Mouse (Mus musculus) MEL-GATA-1-ER (cell line): Measurements from ENCODE around the gene Cdc14b.

Experiments used
- DNase-seq: peaks from one replicate; pipeline ENCODE4 v3.0.0-alpha.2; 2012; ENCODE audit warnings: low read depth; ENCODE audit errors: extremely low read depth

The Cdc14b gene

GRCm38 (mm10) chr13:64274879-64275753 lies at the start of gene Cdc14b:
Cdc14b (minus strand) TSS chr13:64275290.
- DNase-seq: peak; percentile 86

DNA sequence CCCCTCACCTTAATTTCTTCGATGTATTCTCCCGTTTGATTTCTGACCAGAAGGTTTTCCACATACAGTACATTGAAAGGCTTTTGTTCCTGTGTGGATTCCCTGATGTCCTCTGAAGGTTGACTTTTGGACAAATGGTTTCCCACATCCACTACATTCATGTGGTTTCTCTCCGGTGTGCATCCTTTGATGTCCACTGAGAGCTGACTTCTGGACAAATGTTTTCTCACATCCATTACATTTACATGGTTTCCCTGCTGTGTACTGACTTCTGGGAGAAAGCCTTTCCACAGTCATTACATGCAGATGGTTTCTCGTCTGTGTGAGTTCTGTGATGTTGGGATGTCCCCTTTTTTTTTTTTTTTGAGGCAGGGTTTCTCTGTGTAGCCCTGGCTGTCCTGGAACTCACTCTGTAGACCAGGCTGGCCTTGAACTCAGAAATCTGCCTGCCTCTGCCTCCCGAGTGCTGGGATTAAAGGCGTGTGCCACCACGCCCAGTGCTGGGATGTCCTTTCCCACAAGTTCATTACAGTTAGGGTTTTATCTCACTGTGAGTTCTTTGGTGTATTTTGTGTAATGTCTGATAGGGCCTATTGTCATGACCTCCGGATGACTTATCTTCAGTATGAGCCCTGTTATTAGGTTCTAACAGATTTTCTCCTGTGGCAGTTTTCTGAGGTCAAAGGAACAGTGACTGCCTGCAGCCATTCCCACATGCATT lies 47.6 kb upstream of the Cdc14b start:
- DNase-seq: no peak

- no peak for DNase-seq
These were observed 45.2 kb upstream of the Cdc14b start for GRCm38 (mm10) chr13:64320334-64320733.

DNA sequence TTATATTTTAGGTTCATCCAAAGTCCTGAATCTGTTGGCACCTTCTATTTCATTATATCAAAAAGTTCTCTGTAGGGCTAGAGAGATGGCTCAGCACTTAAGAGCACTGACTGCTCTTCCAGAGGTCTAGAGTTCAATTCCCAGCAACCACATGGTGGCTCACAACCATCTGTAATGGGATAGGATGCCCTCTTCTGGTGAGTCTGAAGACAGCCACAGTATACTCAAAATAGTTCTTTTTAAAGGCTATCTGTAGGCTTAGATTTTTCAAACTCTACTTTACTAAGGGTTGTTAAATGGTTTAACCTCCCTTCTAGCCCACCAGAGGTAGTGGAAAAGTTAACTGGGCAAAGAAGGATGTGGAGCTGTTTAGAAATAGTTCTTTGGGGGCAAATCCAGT lies 44.7 kb upstream of the Cdc14b start:
- no peak for DNase-seq

DNA sequence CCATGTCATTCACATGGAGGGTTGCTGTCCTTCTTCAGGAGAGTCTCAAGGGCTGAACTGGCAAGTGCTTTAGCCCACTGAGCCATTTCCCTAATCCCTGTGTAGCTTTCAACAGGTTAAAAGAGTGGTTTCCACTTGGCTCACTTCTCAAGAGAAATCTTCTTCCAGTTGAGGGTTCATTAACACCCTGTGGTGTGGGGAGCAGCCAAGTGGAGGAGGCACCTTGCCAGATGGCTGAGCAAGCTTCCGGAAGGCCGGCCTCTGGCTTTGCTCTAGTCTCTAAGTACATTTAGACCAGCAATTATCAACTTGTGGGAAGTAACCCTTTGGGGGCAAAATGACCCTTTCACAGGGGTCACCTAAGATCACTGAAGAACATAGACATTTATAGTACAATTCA lies 43.3 kb upstream of the Cdc14b start:
- DNase-seq: no peak

GRCm38 (mm10) chr13:64315483-64316050 lies 40.5 kb upstream of the Cdc14b start:
- peak; percentile 59 for DNase-seq

DNA sequence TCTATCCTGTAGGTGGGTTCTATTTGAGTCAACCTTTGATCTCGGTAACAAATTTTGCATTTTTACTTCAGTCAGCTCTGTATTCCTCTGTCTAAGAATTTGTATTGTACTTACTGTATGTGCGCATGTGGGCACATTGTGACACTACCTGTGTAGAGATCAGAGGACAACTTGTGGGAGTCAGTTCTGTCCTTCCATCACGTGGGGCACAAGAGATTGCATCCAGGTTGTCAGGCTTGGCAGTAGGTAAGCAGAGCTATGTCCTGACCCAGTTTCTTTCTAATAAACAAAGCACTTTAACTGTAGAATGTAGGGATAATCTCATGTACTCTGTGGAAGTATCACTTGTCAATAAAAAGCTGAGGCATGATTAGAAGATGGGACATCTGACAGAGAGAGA lies 39.0 kb upstream of the Cdc14b start:
- DNase-seq: no peak

GRCm38 (mm10) chr13:64312916-64313289 lies 37.8 kb upstream of the Cdc14b start:
- peak; percentile 48 for DNase-seq

DNA sequence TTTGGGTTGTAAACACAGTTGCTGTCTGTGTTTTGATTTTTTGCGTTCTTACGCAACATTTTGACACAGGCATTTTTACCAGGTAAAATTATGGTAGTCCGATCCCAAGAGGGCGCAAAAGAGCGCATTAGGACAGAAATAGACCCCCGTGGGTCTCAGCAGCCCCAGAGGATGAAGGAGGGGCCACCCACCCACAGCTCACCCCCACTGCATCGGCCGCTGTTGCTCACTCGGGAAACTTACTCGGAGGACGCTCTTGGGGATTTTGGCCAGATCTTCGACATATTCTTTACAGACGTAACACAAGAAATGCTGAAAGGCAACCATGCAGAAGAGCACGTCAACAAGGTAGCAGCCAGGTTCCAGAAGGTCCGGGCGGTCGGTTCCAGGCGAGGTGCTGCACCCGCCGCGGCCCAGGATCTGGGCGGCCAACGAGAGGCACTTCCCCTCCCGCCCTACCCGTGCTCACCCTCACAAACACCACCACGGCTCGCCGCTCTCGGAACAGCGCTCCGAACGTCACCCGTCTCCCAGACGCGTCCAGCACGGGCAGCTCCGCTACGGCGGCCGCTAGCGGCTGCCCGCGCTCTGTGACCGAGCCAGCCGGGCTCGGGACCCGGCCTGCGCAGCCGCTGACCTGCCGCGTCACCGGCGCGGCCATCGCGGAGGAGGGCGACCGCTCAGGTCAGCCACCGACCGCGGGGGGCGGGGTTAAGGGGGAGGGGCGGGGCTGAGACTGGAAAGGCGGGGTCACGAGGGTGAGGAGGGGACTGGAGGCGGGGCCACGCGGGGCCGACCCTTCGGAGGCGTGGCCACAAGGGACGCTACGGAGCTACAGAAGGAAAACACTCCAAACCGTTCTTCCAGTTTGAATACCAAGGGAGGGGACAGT lies 37.2 kb upstream of the Cdc14b start, which contains the start of gene Aaed1:
Gene Aaed1, minus strand, starts transcription at position 687 of the 892 bp plus-strand sequence.
- no peak for DNase-seq

DNA sequence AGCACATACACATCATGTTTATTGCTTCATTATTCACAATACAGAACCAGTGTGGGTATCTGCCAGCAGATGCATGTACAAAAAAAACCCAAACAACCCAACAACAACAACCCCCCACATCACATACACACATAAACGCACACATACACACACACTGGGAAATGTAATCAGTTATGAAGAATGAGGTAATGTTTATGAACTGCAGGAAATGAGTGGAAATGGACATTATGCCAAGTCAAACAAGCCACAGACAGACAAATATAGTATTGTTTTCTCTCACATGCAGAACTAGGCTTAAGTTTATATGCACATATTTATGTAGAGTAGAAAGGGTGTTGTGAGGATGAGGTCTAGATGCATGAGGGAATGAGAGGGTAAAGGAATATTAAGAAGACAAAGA lies 36.2 kb upstream of the Cdc14b start:
- no peak for DNase-seq

DNA sequence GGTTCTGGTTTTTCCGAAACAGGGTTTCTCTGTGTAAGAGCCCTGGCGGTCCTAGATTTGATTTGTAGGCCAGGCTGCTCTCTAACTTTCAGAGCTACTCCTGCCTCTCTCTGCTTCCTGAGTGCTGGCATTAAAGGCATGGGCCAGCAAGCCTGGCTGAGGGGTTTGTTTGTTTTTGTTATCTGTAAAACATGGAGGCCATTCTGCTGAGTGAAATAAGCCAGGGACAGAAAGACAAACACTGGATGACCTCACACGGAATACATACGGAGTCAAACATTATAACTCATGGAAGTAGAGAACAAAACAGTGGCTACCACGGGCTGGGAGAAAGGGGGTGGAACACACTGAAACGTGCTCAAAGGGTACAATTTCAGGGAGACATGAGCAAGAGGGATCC lies 35.5 kb upstream of the Cdc14b start:
- no peak for DNase-seq

DNA sequence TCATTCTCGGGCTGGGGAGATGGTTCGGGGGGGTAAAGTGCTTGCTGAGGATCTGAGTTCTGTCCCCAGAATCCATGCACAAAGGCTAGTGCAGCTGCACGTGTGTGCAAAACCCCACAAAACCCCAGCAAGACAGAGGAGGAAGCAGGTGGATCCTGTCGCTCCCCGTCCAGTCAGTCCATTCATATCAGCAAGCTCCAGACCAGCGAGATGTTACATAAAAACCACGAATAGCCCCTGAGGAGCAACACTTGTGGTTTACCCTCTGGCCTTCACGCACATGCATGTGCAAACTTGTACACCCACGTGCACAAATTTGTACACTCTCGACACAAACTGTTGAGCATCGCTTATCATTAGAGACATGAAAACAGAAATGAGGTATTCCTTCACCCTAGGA lies 34.8 kb upstream of the Cdc14b start:
- DNase-seq: no peak

- no peak for DNase-seq
These were observed 33.9 kb upstream of the Cdc14b start for GRCm38 (mm10) chr13:64309036-64309435.

DNA sequence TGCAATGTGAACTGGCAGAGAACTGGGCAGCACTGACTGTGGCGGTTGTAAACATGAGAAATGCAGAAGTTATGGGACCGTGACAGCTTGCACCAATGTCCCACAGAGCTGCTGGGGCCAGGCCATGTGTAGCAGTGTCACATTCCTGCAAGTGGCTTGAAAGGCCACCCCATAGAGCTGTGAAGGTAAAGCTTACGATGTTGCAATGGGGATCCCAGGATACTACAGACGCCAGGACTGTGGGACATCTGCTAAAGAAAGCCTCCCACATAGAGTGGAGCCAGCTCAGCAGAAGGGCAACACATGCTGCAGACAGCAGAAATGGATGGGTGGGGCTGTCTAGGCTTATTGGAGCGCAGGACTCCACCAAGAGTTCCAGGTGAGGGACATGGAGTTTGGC lies 32.4 kb upstream of the Cdc14b start:
- DNase-seq: no peak

- DNase-seq: peak; percentile 44
These were observed 31.0 kb upstream of the Cdc14b start for GRCm38 (mm10) chr13:64306078-64306477.

GRCm38 (mm10) chr13:64299069-64299468 lies 24.0 kb upstream of the Cdc14b start:
- DNase-seq: no peak

DNA sequence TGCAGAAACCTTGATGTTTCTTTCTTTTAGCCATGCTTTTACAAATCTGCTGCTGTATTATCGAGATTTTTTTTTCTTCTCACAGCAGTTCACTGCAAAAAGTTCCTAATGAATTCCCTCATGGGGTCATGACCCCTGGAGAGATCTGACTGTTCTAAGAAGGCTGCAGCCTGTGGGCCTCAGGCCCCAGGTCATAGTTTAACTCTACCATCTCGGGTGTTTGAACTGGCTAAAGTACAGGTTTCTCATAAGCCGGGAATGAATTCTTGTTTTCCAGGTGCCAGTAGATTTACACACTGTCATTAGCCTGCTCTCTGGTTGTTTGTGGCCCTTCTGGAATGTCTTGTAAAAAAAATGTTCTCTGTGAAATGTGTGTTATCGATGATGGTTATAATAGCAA lies 11.7 kb upstream of the Cdc14b start:
- DNase-seq: no peak

DNA sequence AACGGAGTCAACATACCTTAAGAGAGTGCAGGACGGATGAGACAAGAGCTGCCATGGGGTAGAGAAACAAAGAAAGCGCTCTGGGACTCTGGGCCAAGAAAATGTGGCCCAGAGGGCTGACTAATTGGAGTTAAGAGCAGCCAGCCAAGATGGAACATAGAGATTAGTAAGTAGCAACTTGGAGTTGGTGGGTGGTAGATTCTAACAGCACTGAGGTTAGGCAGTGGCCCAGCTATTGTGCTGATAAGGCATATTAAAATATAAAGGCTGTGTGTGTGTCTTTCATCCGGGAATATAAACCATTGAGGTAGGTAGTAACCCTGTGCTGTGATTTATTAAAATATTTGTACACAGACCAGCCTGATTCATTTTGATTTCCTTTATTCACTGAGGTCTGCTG lies 11.2 kb upstream of the Cdc14b start:
- no peak for DNase-seq

DNA sequence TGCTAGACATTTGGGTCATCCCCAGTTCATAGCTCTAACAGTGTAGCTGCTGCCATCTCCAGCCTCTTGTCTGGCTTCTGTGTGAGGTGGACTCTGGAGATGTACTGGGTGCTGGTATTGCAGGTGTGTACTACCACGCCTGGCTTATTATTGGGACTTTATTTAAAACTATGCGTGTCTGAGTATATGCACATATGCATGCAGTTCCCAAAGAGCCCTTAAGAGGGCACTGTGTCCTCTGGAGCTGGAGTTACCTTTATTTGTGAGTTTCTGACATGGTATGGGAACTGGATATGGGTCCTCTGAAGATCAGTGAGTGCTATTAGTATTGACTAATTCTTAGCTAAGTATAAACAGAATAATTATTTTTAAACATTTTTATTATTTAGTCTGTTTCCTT lies 9.6 kb upstream of the Cdc14b start:
- DNase-seq: no peak

DNA sequence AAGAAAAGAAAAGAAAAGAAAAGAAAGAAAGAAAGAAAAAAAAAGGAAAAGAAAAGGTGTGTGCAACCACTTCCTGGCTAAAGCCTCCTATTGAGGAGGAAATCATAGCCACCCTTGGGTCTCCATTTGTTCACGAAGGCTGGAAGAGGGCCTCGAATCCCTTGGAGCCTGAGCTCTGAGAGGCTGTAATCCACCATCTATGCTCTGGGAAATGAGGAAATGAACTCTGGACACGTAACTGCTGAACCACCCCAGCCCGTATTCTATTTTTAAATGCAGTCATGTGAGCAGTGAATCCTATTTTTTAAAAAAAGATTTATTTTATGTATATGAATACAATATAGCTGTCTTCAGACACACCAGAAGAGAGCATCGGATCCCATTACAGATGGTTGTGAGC lies 5.8 kb upstream of the Cdc14b start:
- no peak for DNase-seq

DNA sequence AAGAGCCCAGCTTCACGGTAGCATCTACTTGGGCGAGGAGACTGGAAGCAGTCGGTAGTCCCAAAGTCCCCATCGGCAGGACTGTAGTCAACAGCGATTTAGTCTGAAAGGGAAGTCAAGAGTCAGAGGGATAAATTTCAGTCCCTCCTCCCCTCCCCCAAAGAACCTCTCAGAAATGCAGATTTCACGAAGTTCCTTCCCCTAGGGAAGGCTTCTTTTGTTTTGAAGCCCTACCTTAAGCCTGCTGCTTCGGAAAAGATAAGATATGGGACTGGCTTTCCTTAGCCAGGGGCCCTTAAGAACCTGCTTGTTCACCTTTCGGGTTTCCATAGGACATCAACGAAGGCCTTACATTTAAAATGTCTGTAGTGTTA lies 651 bp upstream of the Cdc14b start:
- peak; percentile 68 for DNase-seq
